Mouse (Mus musculus) heart, postnatal 0 days (tissue): ENCODE measurements around the gene Wdfy1.

Source experiments
- CTCF ChIP-seq: IDR thresholded peaks from 2 replicates; pipeline ENCODE4 v1.5.1; 2016; ENCODE audit warnings: antibody characterized with exemption, control low read depth, low read depth
- EP300 ChIP-seq: IDR thresholded peaks from 2 replicates; pipeline ENCODE4 v1.6.1; 2016; ENCODE audit warnings: antibody characterized with exemption, low read depth

DNA sequence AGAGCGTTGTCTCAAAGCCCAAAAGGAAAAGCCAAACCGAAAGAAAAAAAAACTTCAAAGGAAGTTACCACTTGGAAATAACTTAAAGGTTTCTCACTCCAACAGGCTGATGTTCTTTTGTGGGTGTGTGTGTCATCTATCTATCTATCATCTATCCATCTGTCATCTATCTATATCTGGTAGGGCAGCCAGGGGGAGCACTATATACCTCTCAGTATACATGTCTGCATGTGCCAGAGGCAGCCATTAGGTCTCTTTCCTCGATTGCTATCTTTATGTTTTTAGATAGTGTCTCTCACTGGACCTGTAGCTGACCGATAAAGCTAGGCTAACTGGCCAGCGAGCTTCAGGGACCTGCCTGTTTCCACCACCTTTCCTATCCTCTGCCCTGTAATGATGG is 41.1 kb downstream of the Wdfy1 start:
- no peak for TF ChIP-seq CTCF
- TF ChIP-seq EP300, result no peak
